Mouse (Mus musculus) ES-Bruce4 (cell line): Measurements from ENCODE around the gene Dchs2. TPM values are rescaled to one million over a fixed set of nuclear protein-coding genes. Genes with fewer than 3 reads are reported as not detected.
"Not testable (repeated sequence)": the region's sequence is repeated elsewhere in the genome, so short reads cannot be mapped to it uniquely, and the experiment has no call there.

Source experiments
- H3K27ac ChIP-seq: 2 replicates; pipeline ENCODE4 v1.5.1; 2012; ENCODE audit warnings: low read length, inconsistent platforms; ENCODE audit not compliant: insufficient read depth
- H3K27me3 ChIP-seq: 2 replicates; pipeline ENCODE4 v1.6.1; 2012; ENCODE audit warnings: mild to moderate bottlenecking, low read length, inconsistent platforms; ENCODE audit not compliant: control insufficient read depth, poor library complexity, insufficient read depth, severe bottlenecking
- H3K36me3 ChIP-seq: 2 replicates; pipeline ENCODE4 v1.6.1; 2012; ENCODE audit warnings: inconsistent platforms, mild to moderate bottlenecking, low read length, moderate library complexity; ENCODE audit not compliant: control insufficient read depth, poor library complexity, insufficient read depth, severe bottlenecking
- H3K4me1 ChIP-seq: one replicate; pipeline ENCODE4 v1.8.1; 2011; ENCODE audit warnings: low read length; ENCODE audit not compliant: control insufficient read depth, insufficient read depth
- H3K4me3 ChIP-seq: 2 replicates; pipeline ENCODE4 v1.5.1; 2011; ENCODE audit warnings: low read depth, mild to moderate bottlenecking, low read length
- H3K9ac ChIP-seq: 2 replicates; pipeline ENCODE4 v1.6.1; 2012; ENCODE audit warnings: low read depth, mild to moderate bottlenecking, inconsistent platforms; ENCODE audit not compliant: poor library complexity, severe bottlenecking
- H3K9me3 ChIP-seq: replicated peaks from 2 replicates; pipeline ENCODE4 v1.6.1; 2012; ENCODE audit warnings: mild to moderate bottlenecking, low read length, inconsistent platforms; ENCODE audit not compliant: control insufficient read depth, poor library complexity, insufficient read depth, severe bottlenecking
- CTCF ChIP-seq: IDR thresholded peaks from one replicate; pipeline ENCODE4 v1.8.1; 2011; ENCODE audit warnings: low read depth, low read length
- EP300 ChIP-seq: IDR thresholded peaks from 2 replicates; pipeline ENCODE4 v1.6.1; 2011; ENCODE audit warnings: low read depth, low read length; ENCODE audit not compliant: insufficient read depth
- POLR2A ChIP-seq: IDR thresholded peaks from one replicate; pipeline ENCODE4 v1.8.1; 2011; ENCODE audit warnings: low read length; ENCODE audit not compliant: insufficient read depth
- polyA plus RNA-seq: library from polyadenylated mRNA; stranded (reverse); fragments of >200 nt; gene quantifications from 2 replicates; pipeline ENCODE4 v1.2.4, GENCODE M21; 2011; ENCODE audit warnings: low read depth; ENCODE audit not compliant: missing spikeins, insufficient read depth, insufficient read length

Dchs2 gene
- polyA plus RNA-seq, 1 experiment = 0.18 TPM

- TF ChIP-seq EP300 (no peak), CTCF (no peak), POLR2A (no peak)
- Histone ChIP-seq H3K9ac (no peak overlapping the region), H3K4me3 (no peak overlapping the region), H3K36me3 (no peaks in the 10 kb centered on the region), H3K4me1 (no peaks in the 10 kb centered on the region), H3K27ac (no peak overlapping the region), H3K27me3 (no peaks in the 10 kb centered on the region), H3K9me3 (peaks cover 12% of the 10 kb centered on the region; the same call in 1 of the 2 replicates)
Observed at GRCm38 (mm10) chr3:83102286-83102685, 25.5 kb upstream of the Dchs2 start.

GRCm38 (mm10) chr3:83110163-83110562 is 17.6 kb upstream of the Dchs2 start:
- no peaks in the 10 kb centered on the region for H3K27me3 ChIP-seq
- 0 out of 2 replicates have a peak, but pooled peaks cover 7% of the 10 kb centered on the region for H3K9me3 ChIP-seq
- H3K36me3 ChIP-seq = no peaks in the 10 kb centered on the region
- no peak overlapping the region for H3K9ac ChIP-seq
- no peaks in the 10 kb centered on the region for H3K4me1 ChIP-seq
- H3K27ac ChIP-seq = no peak overlapping the region
- TF ChIP-seq CTCF (no peak), EP300 (no peak), POLR2A (no peak)
- no peak overlapping the region for H3K4me3 ChIP-seq

GRCm38 (mm10) chr3:83111485-83112261 is 16.1 kb upstream of the Dchs2 start:
- no peaks in the 10 kb centered on the region for H3K36me3 ChIP-seq
- no peak overlapping the region for H3K9ac ChIP-seq
- H3K4me3 ChIP-seq = no peak overlapping the region
- H3K27me3 ChIP-seq = no peaks in the 10 kb centered on the region
- TF ChIP-seq POLR2A (no peak), CTCF (no peak), EP300 (no peak)
- no peaks in the 10 kb centered on the region for H3K9me3 ChIP-seq
- no peaks in the 10 kb centered on the region for H3K4me1 ChIP-seq
- no peak overlapping the region for H3K27ac ChIP-seq

GRCm38 (mm10) chr3:83112869-83113268 is 14.9 kb upstream of the Dchs2 start:
- Histone ChIP-seq H3K36me3 (no peaks in the 10 kb centered on the region), H3K27me3 (no peaks in the 10 kb centered on the region), H3K4me1 (no peaks in the 10 kb centered on the region), H3K27ac (no peak overlapping the region), H3K9me3 (no peaks in the 10 kb centered on the region), H3K9ac (no peak overlapping the region), H3K4me3 (no peak overlapping the region)
- TF ChIP-seq POLR2A = no peak
- TF ChIP-seq EP300 = no peak
- no peak for TF ChIP-seq CTCF

GRCm38 (mm10) chr3:83114946-83115345 is 12.8 kb upstream of the Dchs2 start:
- TF ChIP-seq POLR2A (no peak), CTCF (no peak), EP300 (no peak)

GRCm38 (mm10) chr3:83117592-83117991 is 10.2 kb upstream of the Dchs2 start:
- Histone ChIP-seq H3K27ac (no peak overlapping the region), H3K4me1 (no peaks in the 10 kb centered on the region), H3K9me3 (no peaks in the 10 kb centered on the region), H3K36me3 (no peaks in the 10 kb centered on the region), H3K9ac (no peak overlapping the region), H3K4me3 (no peak overlapping the region), H3K27me3 (no peaks in the 10 kb centered on the region)
- TF ChIP-seq POLR2A (no peak), EP300 (no peak), CTCF (no peak)

More at GRCm38 (mm10) chr3:83114946-83115345, 12.8 kb upstream of the Dchs2 start:
- no peaks in the 10 kb centered on the region for H3K9me3 ChIP-seq
- H3K27me3 ChIP-seq = no peaks in the 10 kb centered on the region
- no peak overlapping the region for H3K4me3 ChIP-seq
- no peaks in the 10 kb centered on the region for H3K4me1 ChIP-seq
- no peaks in the 10 kb centered on the region for H3K36me3 ChIP-seq
- H3K27ac ChIP-seq = no peak overlapping the region
- H3K9ac ChIP-seq = no peak overlapping the region

GRCm38 (mm10) chr3:83123945-83124344 is 3.8 kb upstream of the Dchs2 start:
- not testable (repeated sequence) for H3K4me3 ChIP-seq

More at GRCm38 (mm10) chr3:83123945-83124344, 3.8 kb upstream of the Dchs2 start:
- H3K4me1 ChIP-seq, H3K36me3 ChIP-seq, H3K9ac ChIP-seq, H3K27ac ChIP-seq, H3K9me3 ChIP-seq, H3K27me3 ChIP-seq: not testable (repeated sequence)
